Mouse (Mus musculus) neutrophil, adult 65 days (primary cell): Measurements from ENCODE around the gene Cntn2. TPM values are rescaled to one million over a fixed set of nuclear protein-coding genes. Genes with fewer than 3 reads are reported as not detected.

Source experiments
- total RNA-seq: library from RNA; stranded (reverse); gene quantifications from 2 replicates; pipeline ENCODE4 v1.2.4, GENCODE M21; 2023

The Cntn2 gene
- total RNA-seq, result not detected in 2 replicates

GRCm38 (mm10) chr1:132542762-132543306, at the start of gene Cntn2:
Cntn2 (minus strand) TSS chr1:132543256.

DNA sequence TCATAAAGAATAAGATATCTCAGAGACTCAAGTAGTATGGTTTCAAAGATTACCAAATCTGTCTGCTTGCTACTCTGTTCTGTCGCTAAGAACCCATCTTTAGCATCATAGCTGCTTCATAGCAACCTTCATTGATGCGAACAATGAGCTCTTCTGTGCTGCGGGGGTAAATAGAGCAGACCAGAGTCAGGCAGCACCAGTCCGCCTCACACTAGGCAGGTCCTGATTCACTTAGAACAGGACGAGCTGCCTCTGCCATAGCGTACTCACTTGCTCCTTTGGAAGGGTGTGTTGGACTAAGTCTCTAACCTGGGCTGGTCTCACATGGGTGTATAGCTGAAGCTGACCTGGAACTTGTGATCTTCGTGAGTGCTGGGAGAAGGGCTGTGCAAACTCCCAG, 37.0 kb downstream of the Cntn2 start, which contains the start of gene Tmem81:
Gene Tmem81, plus strand, starts transcription at position 173 of the 400 bp plus-strand sequence.

GRCm38 (mm10) chr1:132476928-132477691, 65.9 kb downstream of the Cntn2 start, which contains the start of gene Rbbp5:
Rbbp5 (plus strand) TSS chr1:132477365.

Other genes starting within 250 kb of the Cntn2 start
- not detected in 2 replicates for gene Klhdc8a, start 244.6 kb downstream of the Cntn2 start, total RNA-seq
- gene Nuak2, start 227.1 kb downstream of the Cntn2 start, total RNA-seq, result 42.9 TPM in 2 replicates
- 3.1 and 3.5 TPM in 2 replicates for gene Tmcc2, start 152.0 kb downstream of the Cntn2 start, total RNA-seq
- gene Dstyk, start 125.7 kb downstream of the Cntn2 start, total RNA-seq, result 31.8 and 49.6 TPM in 2 replicates
- gene Rbbp5, start 65.9 kb downstream of the Cntn2 start, total RNA-seq, result 25.4 and 36.9 TPM in 2 replicates
- 2.9 and 3.5 TPM in 2 replicates for gene Tmem81, start 37.0 kb downstream of the Cntn2 start, total RNA-seq
- 0.13 TPM in 1 of 2 replicates, not detected in the other for gene Nfasc, start 198.5 kb upstream of the Cntn2 start, total RNA-seq